Mouse (Mus musculus): ENCODE data around the gene Fam126a. TPM values are rescaled to one million over a fixed set of nuclear protein-coding genes. Genes with fewer than 3 reads are reported as not detected.

Fam126a gene
- polyA plus RNA-seq, 1 experiment = 47.7 TPM

GRCm38 (mm10) chr5:23999083-23999671, 31.3 kb downstream of the Fam126a start:
- H3K27ac ChIP-seq (ENCODE audit: insufficient read depth, low read length) = no peak overlapping the region
- TF ChIP-seq CTCF (IDR thresholded peaks at IDR 0.05; ENCODE audit: borderline replicate concordance, insufficient read depth, low read length) = no peak
- TF ChIP-seq POLR2A (IDR thresholded peaks at IDR 0.05; ENCODE audit: low read depth, low read length) = no peak
- H3K4me3 ChIP-seq (ENCODE audit: insufficient read depth, low read length) = no peak overlapping the region
- H3K4me1 ChIP-seq (ENCODE audit: control insufficient read depth, insufficient read depth, low read length) = peaks cover 2% of the 10 kb centered on the region

GRCm38 (mm10) chr5:23995951-23996350, 34.5 kb downstream of the Fam126a start:
- TF ChIP-seq POLR2A (IDR thresholded peaks at IDR 0.05; ENCODE audit: low read depth, low read length) (no peak), CTCF (IDR thresholded peaks at IDR 0.05; ENCODE audit: borderline replicate concordance, insufficient read depth, low read length) (no peak)
- peaks cover 14% of the 10 kb centered on the region for H3K4me1 ChIP-seq (ENCODE audit: control insufficient read depth, insufficient read depth, low read length)
- H3K27ac ChIP-seq (ENCODE audit: insufficient read depth, low read length) = no peak overlapping the region
- no peak overlapping the region for H3K4me3 ChIP-seq (ENCODE audit: insufficient read depth, low read length)

GRCm38 (mm10) chr5:23994929-23995328, 35.6 kb downstream of the Fam126a start:
- Histone ChIP-seq H3K4me3 (ENCODE audit: insufficient read depth, low read length) (no peak overlapping the region), H3K27ac (ENCODE audit: insufficient read depth, low read length) (no peak overlapping the region), H3K4me1 (ENCODE audit: control insufficient read depth, insufficient read depth, low read length) (peaks cover 14% of the 10 kb centered on the region)
- TF ChIP-seq CTCF (IDR thresholded peaks at IDR 0.05; ENCODE audit: borderline replicate concordance, insufficient read depth, low read length) = no peak
- TF ChIP-seq POLR2A (IDR thresholded peaks at IDR 0.05; ENCODE audit: low read depth, low read length) = no peak

- TF ChIP-seq CTCF (IDR thresholded peaks at IDR 0.05; ENCODE audit: borderline replicate concordance, insufficient read depth, low read length) = no peak
- no peak for TF ChIP-seq POLR2A (IDR thresholded peaks at IDR 0.05; ENCODE audit: low read depth, low read length)
- H3K27ac ChIP-seq (ENCODE audit: insufficient read depth, low read length) = 0 out of 2 replicates have a peak overlapping the region, but pooled peaks have one; percentile 88
- no peak overlapping the region for H3K4me3 ChIP-seq (ENCODE audit: insufficient read depth, low read length)
- peaks cover 14% of the 10 kb centered on the region for H3K4me1 ChIP-seq (ENCODE audit: control insufficient read depth, insufficient read depth, low read length)
Measured at GRCm38 (mm10) chr5:23994231-23994630, 36.3 kb downstream of the Fam126a start.

GRCm38 (mm10) chr5:23993553-23993894, 37.0 kb downstream of the Fam126a start:
- H3K27ac ChIP-seq (ENCODE audit: insufficient read depth, low read length) = peak overlapping the region; percentile 88
- no peak overlapping the region for H3K4me3 ChIP-seq (ENCODE audit: insufficient read depth, low read length)
- no peak for TF ChIP-seq CTCF (IDR thresholded peaks at IDR 0.05; ENCODE audit: borderline replicate concordance, insufficient read depth, low read length)
- no peak for TF ChIP-seq POLR2A (IDR thresholded peaks at IDR 0.05; ENCODE audit: low read depth, low read length)
- peaks cover 14% of the 10 kb centered on the region for H3K4me1 ChIP-seq (ENCODE audit: control insufficient read depth, insufficient read depth, low read length)

- Histone ChIP-seq H3K27ac (ENCODE audit: insufficient read depth, low read length) (peak overlapping the region; percentile 88), H3K4me3 (ENCODE audit: insufficient read depth, low read length) (no peak overlapping the region), H3K4me1 (ENCODE audit: control insufficient read depth, insufficient read depth, low read length) (peaks cover 14% of the 10 kb centered on the region)
- TF ChIP-seq POLR2A (IDR thresholded peaks at IDR 0.05; ENCODE audit: low read depth, low read length) = no peak
- no peak for TF ChIP-seq CTCF (IDR thresholded peaks at IDR 0.05; ENCODE audit: borderline replicate concordance, insufficient read depth, low read length)
Measured at GRCm38 (mm10) chr5:23992876-23993552, 37.5 kb downstream of the Fam126a start.

- TF ChIP-seq POLR2A (IDR thresholded peaks at IDR 0.05; ENCODE audit: low read depth, low read length) (no peak), CTCF (IDR thresholded peaks at IDR 0.05; ENCODE audit: borderline replicate concordance, insufficient read depth, low read length) (no peak)
- Histone ChIP-seq H3K27ac (ENCODE audit: insufficient read depth, low read length) (no peak overlapping the region), H3K4me1 (ENCODE audit: control insufficient read depth, insufficient read depth, low read length) (peaks cover 14% of the 10 kb centered on the region), H3K4me3 (ENCODE audit: insufficient read depth, low read length) (no peak overlapping the region)
Measured at GRCm38 (mm10) chr5:23990001-23990400, 40.5 kb downstream of the Fam126a start.

GRCm38 (mm10) chr5:23987792-23988191, 42.7 kb downstream of the Fam126a start:
- no peak for TF ChIP-seq POLR2A (IDR thresholded peaks at IDR 0.05; ENCODE audit: low read depth, low read length)
- TF ChIP-seq CTCF (IDR thresholded peaks at IDR 0.05; ENCODE audit: borderline replicate concordance, insufficient read depth, low read length) = no peak
- H3K4me3 ChIP-seq (ENCODE audit: insufficient read depth, low read length) = no peak overlapping the region
- H3K4me1 ChIP-seq (ENCODE audit: control insufficient read depth, insufficient read depth, low read length) = peaks cover 3% of the 10 kb centered on the region
- no peak overlapping the region for H3K27ac ChIP-seq (ENCODE audit: insufficient read depth, low read length)

- no peak overlapping the region for H3K4me3 ChIP-seq (ENCODE audit: insufficient read depth, low read length)
- TF ChIP-seq POLR2A (IDR thresholded peaks at IDR 0.05; ENCODE audit: low read depth, low read length) (no peak), CTCF (IDR thresholded peaks at IDR 0.05; ENCODE audit: borderline replicate concordance, insufficient read depth, low read length) (no peak)
- H3K27ac ChIP-seq (ENCODE audit: insufficient read depth, low read length) = no peak overlapping the region
- no peaks in the 10 kb centered on the region for H3K4me1 ChIP-seq (ENCODE audit: control insufficient read depth, insufficient read depth, low read length)
Measured at GRCm38 (mm10) chr5:23982081-23982480, 48.4 kb downstream of the Fam126a start.

GRCm38 (mm10) chr5:23978516-23978915, 52.0 kb downstream of the Fam126a start:
- Histone ChIP-seq H3K27ac (ENCODE audit: insufficient read depth, low read length) (no peak overlapping the region), H3K4me1 (ENCODE audit: control insufficient read depth, insufficient read depth, low read length) (no peaks in the 10 kb centered on the region), H3K4me3 (ENCODE audit: insufficient read depth, low read length) (no peak overlapping the region)
- TF ChIP-seq POLR2A (IDR thresholded peaks at IDR 0.05; ENCODE audit: low read depth, low read length) (no peak), CTCF (IDR thresholded peaks at IDR 0.05; ENCODE audit: borderline replicate concordance, insufficient read depth, low read length) (no peak)
